Mouse (Mus musculus) limb, embryonic 14.5 days (tissue): ENCODE results near the gene Wt1. TPM values are rescaled to one million over a fixed set of nuclear protein-coding genes. Genes with fewer than 3 reads are reported as not detected.

ENCODE experiments used
- ATAC-seq: fragments of 200-750 bp; cut with Nextera tagmentation; 2 replicates; pipeline ENCODE4 v1.8.0; 2017; ENCODE audit warnings: low read depth, moderate number of reproducible peaks, moderate TSS enrichment; ENCODE audit not compliant: low FRiP score
- DNase-seq: peaks from one replicate; pipeline ENCODE4 v3.0.0-alpha.2; 2015; ENCODE audit warnings: low spot score
- H3K27ac ChIP-seq: fragments of 300-500 bp; sonication (generic); replicated peaks from 2 replicates; pipeline ENCODE4 v1.5.1; 2014; ENCODE audit warnings: low read depth, mild to moderate bottlenecking, low read length, moderate library complexity, mixed read lengths
- H3K27me3 ChIP-seq: fragments of 300-500 bp; sonication (generic); 2 replicates; pipeline ENCODE4 v1.6.1; 2014; ENCODE audit warnings: low read length, mixed read lengths; ENCODE audit not compliant: control insufficient read depth, insufficient read depth
- H3K36me3 ChIP-seq: fragments of 300-500 bp; sonication (generic); 2 replicates; pipeline ENCODE4 v1.6.1; 2014; ENCODE audit warnings: mild to moderate bottlenecking, low read length, moderate library complexity, mixed read lengths; ENCODE audit not compliant: control insufficient read depth, insufficient read depth
- H3K4me1 ChIP-seq: fragments of 300-500 bp; sonication (generic); 2 replicates; pipeline ENCODE4 v1.6.1; 2014; ENCODE audit warnings: antibody characterized with exemption, low read length, mixed read lengths; ENCODE audit not compliant: control insufficient read depth, insufficient read depth
- H3K4me2 ChIP-seq: fragments of 300-500 bp; sonication (generic); replicated peaks from 2 replicates; pipeline ENCODE4 v1.6.1; 2014; ENCODE audit warnings: low read depth, mild to moderate bottlenecking, low read length, moderate library complexity; ENCODE audit not compliant: severe bottlenecking
- H3K4me3 ChIP-seq: fragments of 300-500 bp; sonication (generic); replicated peaks from 2 replicates; pipeline ENCODE4 v1.5.1; 2014; ENCODE audit warnings: low read length
- H3K9ac ChIP-seq: fragments of 300-500 bp; sonication (generic); 2 replicates; pipeline ENCODE4 v1.6.1; 2014; ENCODE audit warnings: mild to moderate bottlenecking, low read depth, low read length, moderate library complexity; ENCODE audit not compliant: severe bottlenecking
- H3K9me3 ChIP-seq: fragments of 300-500 bp; sonication (generic); 2 replicates; pipeline ENCODE4 v1.6.1; 2016; ENCODE audit warnings: low read length; ENCODE audit not compliant: control insufficient read depth
- POLR2A ChIP-seq: fragments of 200-500 bp; IDR thresholded peaks from 2 replicates; pipeline ENCODE4 v1.8.0; 2012; ENCODE audit warnings: inconsistent platforms, mild to moderate bottlenecking, moderate library complexity, borderline replicate concordance; ENCODE audit not compliant: insufficient read depth, insufficient read length; ENCODE audit errors: extremely low read depth
- WGBS: fragments of 180-500 bp; shearing (Covaris S2); extraction: QIAGEN DNeasy Blood & Tissue Kit; methylation state at CpG from one replicate; pipeline ENCODE4 v1.1.7; 2014; 5-methylcytosine and 5-hydroxymethylcytosine counted together
- polyA plus RNA-seq, 2 experiments: library from polyadenylated mRNA; depleted of rRNA in 1 of 2; stranded (reverse) in 1 of 2; unstranded in 1 of 2; fragments of >200 nt; fragmentation: Nextera tagmentation in 1 of 2; extraction: Ambion mirVana in 1 of 2; gene quantifications; 2 replicates each; pipeline versions ENCODE4 v1.2.1 to v1.2.3; 2012 to 2014

The Wt1 gene
- polyA plus RNA-seq, 2 experiments = 0.22 to 1.3 TPM

- H3K4me2 ChIP-seq = no peak overlapping the region
- H3K27me3 ChIP-seq = no peaks in the 10 kb centered on the region
- WGBS = 49% methylated on average over 8 of the region's 8 CpGs
- no peaks in the 10 kb centered on the region for H3K36me3 ChIP-seq
- H3K27ac ChIP-seq = no peak overlapping the region
- no peak overlapping the region for H3K4me3 ChIP-seq
- H3K4me1 ChIP-seq = peaks cover 11% of the 10 kb centered on the region
- H3K9ac ChIP-seq = no peak overlapping the region
- H3K9me3 ChIP-seq = no peaks in the 10 kb centered on the region
- DNase-seq (no peak), ATAC-seq (no peak)
- no peak for TF ChIP-seq POLR2A
Observed at GRCm38 (mm10) chr2:105219664-105220063, 93.3 kb downstream of the Wt1 start.

- H3K4me2 ChIP-seq = no peak overlapping the region
- no peak overlapping the region for H3K9ac ChIP-seq
- H3K27ac ChIP-seq = peak overlapping the region; percentile 58
- no peak overlapping the region for H3K4me3 ChIP-seq
- no peak for TF ChIP-seq POLR2A
- 20% methylated on average over 9 of the region's 9 CpGs for WGBS
- no peaks in the 10 kb centered on the region for H3K36me3 ChIP-seq
- H3K27me3 ChIP-seq = 0 out of 2 replicates have a peak, but pooled peaks cover 1% of the 10 kb centered on the region
- peaks cover 21% of the 10 kb centered on the region for H3K4me1 ChIP-seq
- H3K9me3 ChIP-seq = no peaks in the 10 kb centered on the region
- ATAC-seq (peak; percentile 66), DNase-seq (peak; percentile 81)
Observed at GRCm38 (mm10) chr2:105220738-105221303, 94.5 kb downstream of the Wt1 start.

Other genes with a start within 250 kb of the Wt1 start
- gene Eif3m, start 109.4 kb upstream of the Wt1 start, polyA plus RNA-seq (2012; rRNA removed) = 109 and 145 TPM in 2 replicates
- 292 and 297 TPM in 2 replicates for gene Eif3m, start 109.4 kb upstream of the Wt1 start, polyA plus RNA-seq (2014; fragmentation: Nextera tagmentation; extraction: Ambion mirVana)
- gene Gm11060, start 34.5 kb upstream of the Wt1 start, polyA plus RNA-seq (2012; rRNA removed) = not detected in 2 replicates
- gene Gm11060, start 34.5 kb upstream of the Wt1 start, polyA plus RNA-seq (2014; fragmentation: Nextera tagmentation; extraction: Ambion mirVana) = not detected in 2 replicates
- gene Them7, start 97.8 kb downstream of the Wt1 start, polyA plus RNA-seq (2012; rRNA removed) = 0.51 and 0.63 TPM in 2 replicates
- gene Them7, start 97.8 kb downstream of the Wt1 start, polyA plus RNA-seq (2014; fragmentation: Nextera tagmentation; extraction: Ambion mirVana) = 0.94 and 1.1 TPM in 2 replicates